Mouse (Mus musculus) liver, embryonic 13.5 days (tissue): ENCODE results near the gene Chrne. TPM values are rescaled to one million over a fixed set of nuclear protein-coding genes. Genes with fewer than 3 reads are reported as not detected.

ENCODE experiments used
- ATAC-seq: fragments of 200-750 bp; cut with Nextera tagmentation; 2 replicates; pipeline ENCODE4 v1.8.0; 2017; ENCODE audit warnings: low read depth, mild to moderate bottlenecking, moderate number of reproducible peaks, moderate library complexity
- DNase-seq: peaks from one replicate; pipeline ENCODE4 v3.0.0; 2022
- H3K27ac ChIP-seq: fragments of 300-500 bp; sonication (generic); 2 replicates; pipeline ENCODE4 v1.5.1; 2015; ENCODE audit warnings: moderate library complexity, mild to moderate bottlenecking, inconsistent platforms
- H3K27me3 ChIP-seq: fragments of 300-500 bp; sonication (generic); 2 replicates; pipeline ENCODE4 v1.6.1; 2015; ENCODE audit warnings: mild to moderate bottlenecking, inconsistent platforms
- H3K36me3 ChIP-seq: fragments of 300-500 bp; sonication (generic); 2 replicates; pipeline ENCODE4 v1.6.1; 2015; ENCODE audit warnings: mild to moderate bottlenecking, inconsistent platforms
- H3K4me1 ChIP-seq: fragments of 300-500 bp; sonication (generic); replicated peaks from 2 replicates; pipeline ENCODE4 v1.6.1; 2015; ENCODE audit warnings: inconsistent platforms
- H3K4me2 ChIP-seq: fragments of 300-500 bp; sonication (generic); 2 replicates; pipeline ENCODE4 v1.6.1; 2015; ENCODE audit warnings: inconsistent platforms, mild to moderate bottlenecking, moderate library complexity
- H3K4me3 ChIP-seq: fragments of 300-500 bp; sonication (generic); replicated peaks from 2 replicates; pipeline ENCODE4 v1.5.1; 2015; ENCODE audit warnings: mild to moderate bottlenecking, inconsistent platforms
- H3K9ac ChIP-seq: fragments of 300-500 bp; sonication (generic); 2 replicates; pipeline ENCODE4 v1.6.1; 2015; ENCODE audit warnings: mild to moderate bottlenecking, inconsistent platforms
- H3K9me3 ChIP-seq: fragments of 300-500 bp; sonication (generic); replicated peaks from 2 replicates; pipeline ENCODE4 v1.6.1; 2016; ENCODE audit warnings: inconsistent platforms
- WGBS: fragments of 180-500 bp; shearing (Covaris S2); methylation state at CpG from one replicate; pipeline ENCODE4 v1.1.7; 2015; ENCODE audit not compliant: insufficient replicate concordance; 5-methylcytosine and 5-hydroxymethylcytosine counted together
- polyA plus RNA-seq: library from polyadenylated mRNA; unstranded; fragments of >200 nt; fragmentation: Nextera tagmentation; extraction: Ambion mirVana; gene quantifications from 2 replicates; pipeline ENCODE4 v1.2.1, GENCODE M21; 2015

Gene Chrne
- polyA plus RNA-seq, 1 experiment from 2014 or later = not detected

DNA sequence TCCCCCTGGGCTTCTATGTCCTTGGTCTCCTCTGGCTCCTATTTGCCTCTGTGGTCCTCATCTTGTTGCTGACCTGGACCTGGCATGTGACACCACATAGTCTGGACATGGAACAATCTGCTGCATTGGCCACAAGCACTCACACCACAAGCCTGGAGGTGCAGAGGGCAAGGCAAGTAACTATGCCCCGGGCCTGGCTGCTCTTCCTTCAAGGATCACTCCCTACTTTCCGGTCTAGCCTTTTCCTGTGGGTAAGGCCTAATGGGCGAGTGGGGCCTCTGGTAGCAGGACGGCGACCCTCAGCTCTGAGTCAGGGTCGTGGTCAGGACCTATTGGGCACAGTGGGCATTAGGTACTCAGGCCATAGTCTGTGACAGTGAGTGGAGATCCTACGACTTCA, 22.2 kb upstream of the Chrne start:
- no peak overlapping the region; the same call in 1 of the 2 replicates for H3K4me3 ChIP-seq
- DNase-seq (no peak), ATAC-seq (no peak)
- H3K9ac ChIP-seq = 0 out of 2 replicates have a peak overlapping the region, but pooled peaks have one; percentile 7
- peaks cover 19% of the 10 kb centered on the region for H3K36me3 ChIP-seq
- H3K4me1 ChIP-seq = peaks cover 73% of the 10 kb centered on the region
- WGBS = 59% methylated on average over 7 of the region's 7 CpGs
- no peaks in the 10 kb centered on the region for H3K9me3 ChIP-seq
- no peak overlapping the region for H3K4me2 ChIP-seq
- H3K27me3 ChIP-seq = no peaks in the 10 kb centered on the region
- H3K27ac ChIP-seq = peak overlapping the region; percentile 37

DNA sequence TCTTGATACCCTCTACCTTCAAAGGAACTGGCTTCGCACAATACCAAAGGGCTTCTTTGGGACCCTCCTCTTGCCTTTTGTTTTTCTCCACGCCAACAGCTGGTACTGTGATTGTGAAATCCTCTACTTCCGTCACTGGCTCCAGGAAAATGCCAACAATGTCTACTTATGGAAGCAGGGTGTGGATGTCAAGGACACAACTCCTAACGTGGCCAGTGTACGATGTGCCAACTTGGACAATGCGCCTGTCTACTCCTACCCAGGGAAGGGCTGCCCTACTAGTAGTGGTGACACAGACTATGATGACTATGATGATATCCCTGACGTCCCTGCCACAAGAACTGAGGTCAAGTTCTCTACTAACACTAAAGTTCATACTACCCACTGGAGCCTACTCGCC, 21.0 kb upstream of the Chrne start:
- Histone ChIP-seq H3K4me2 (peak overlapping the region; percentile 65), H3K9ac (peak overlapping the region; percentile 67), H3K4me3 (peak overlapping the region; percentile 39; the same call in 1 of the 2 replicates), H3K27me3 (no peaks in the 10 kb centered on the region), H3K27ac (peak overlapping the region; percentile 89; the same call in 1 of the 2 replicates), H3K36me3 (peaks cover 11% of the 10 kb centered on the region), H3K9me3 (no peaks in the 10 kb centered on the region), H3K4me1 (peaks cover 60% of the 10 kb centered on the region)
- ATAC-seq (no peak), DNase-seq (no peak)
- WGBS = 69% methylated on average over 8 of the region's 8 CpGs

DNA sequence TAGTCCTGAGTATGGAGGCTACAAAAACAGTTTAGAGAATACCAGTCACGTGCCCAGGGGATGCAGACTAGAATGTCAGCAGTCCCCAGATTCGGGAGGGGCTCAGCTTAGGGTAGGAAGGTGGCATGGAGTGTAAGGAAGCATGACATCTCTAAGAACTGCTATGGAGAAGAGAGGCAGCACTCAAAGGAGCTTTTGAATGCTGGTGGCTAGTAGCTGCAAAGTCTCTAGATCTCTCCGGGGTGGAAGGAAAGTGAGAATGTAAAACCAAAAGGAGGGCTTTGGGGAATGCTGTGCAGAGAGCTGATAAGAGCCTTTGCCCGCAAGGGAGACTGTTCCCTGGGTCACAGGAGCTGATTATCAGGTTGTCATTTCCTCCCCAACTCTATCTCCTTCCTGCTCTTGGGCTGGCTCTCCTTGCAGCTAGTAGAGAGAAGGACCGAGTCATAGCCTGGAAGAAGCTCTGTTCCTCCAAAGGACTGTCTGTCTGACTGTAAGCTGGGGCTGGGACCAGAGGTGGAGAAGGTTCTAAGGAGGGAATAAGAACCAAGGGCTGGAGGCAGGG, 19.8 kb upstream of the Chrne start, which contains the start of gene Gp1ba:
Gene Gp1ba, plus strand, starts transcription at position 409 of the 565 bp plus-strand sequence.
- peak within 1 kb of the TSS; percentile 65 for H3K4me2 ChIP-seq
- H3K4me3 ChIP-seq = peak within 1 kb of the TSS; percentile 39
- peak; percentile 68 for DNase-seq
- WGBS = 4% methylated on average over 5 of the region's 5 CpGs
- H3K27me3 ChIP-seq = no peaks in the 10 kb centered on the region
- H3K36me3 ChIP-seq = no peaks in the 10 kb centered on the region
- H3K27ac ChIP-seq = peak within 1 kb of the TSS; percentile 89
- peaks cover 57% of the 10 kb centered on the region for H3K4me1 ChIP-seq
- no peaks in the 10 kb centered on the region for H3K9me3 ChIP-seq
- peak; percentile 94 for ATAC-seq
- H3K9ac ChIP-seq = peak within 1 kb of the TSS; percentile 67

DNA sequence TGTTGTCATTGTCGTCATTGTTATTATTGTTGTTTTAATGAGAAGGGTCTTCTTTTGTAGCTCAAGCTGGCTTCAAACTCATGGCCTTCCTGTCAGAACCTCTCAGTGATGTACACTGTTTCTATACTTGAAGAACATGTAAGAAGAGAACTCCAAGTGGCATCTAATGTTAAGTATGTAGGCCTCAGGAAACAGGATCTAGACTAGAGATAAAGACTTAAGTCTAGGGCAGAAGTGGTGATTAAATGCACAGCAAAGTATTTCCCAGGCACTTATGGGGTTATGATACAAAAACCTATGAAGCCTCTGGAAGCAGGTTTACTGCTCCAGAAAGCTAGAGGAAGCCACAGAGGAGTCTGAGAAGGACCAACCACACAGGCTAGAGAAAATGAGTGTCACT, 19.3 kb upstream of the Chrne start:
- H3K9ac ChIP-seq = peak overlapping the region; percentile 67
- peak overlapping the region; percentile 39 for H3K4me3 ChIP-seq
- no peak for DNase-seq
- peak overlapping the region; percentile 89 for H3K27ac ChIP-seq
- no peaks in the 10 kb centered on the region for H3K27me3 ChIP-seq
- H3K9me3 ChIP-seq = no peaks in the 10 kb centered on the region
- peaks cover 57% of the 10 kb centered on the region for H3K4me1 ChIP-seq
- H3K4me2 ChIP-seq = peak overlapping the region; percentile 65
- ATAC-seq = peak; percentile 13; the same call in 1 of the 2 replicates
- no peaks in the 10 kb centered on the region for H3K36me3 ChIP-seq
- WGBS = 31% methylated on average over 1 of the region's 1 CpGs

DNA sequence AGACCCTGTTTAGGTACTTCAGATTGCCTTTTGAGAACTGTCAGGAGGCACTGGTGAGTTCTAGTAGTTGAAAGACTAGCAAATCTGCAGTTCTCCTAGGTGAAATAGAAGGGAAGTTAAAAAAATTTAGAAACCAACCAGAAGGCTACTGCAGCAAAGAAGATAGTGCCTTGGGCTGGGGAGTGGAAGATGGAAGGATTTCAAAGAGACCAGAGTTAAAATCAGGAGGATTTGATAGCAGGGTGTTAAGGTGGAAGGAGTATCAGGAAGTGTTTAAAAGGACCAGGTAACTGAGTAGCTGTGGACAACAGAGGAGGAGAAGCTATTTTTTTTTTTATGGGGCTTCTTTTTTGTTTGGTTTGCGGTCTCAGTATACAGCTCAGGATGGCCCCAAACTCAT, 18.7 kb upstream of the Chrne start:
- ATAC-seq = no peak
- H3K4me1 ChIP-seq = peaks cover 57% of the 10 kb centered on the region

GRCm38 (mm10) chr11:70635601-70636000, 16.6 kb upstream of the Chrne start:
- peaks cover 47% of the 10 kb centered on the region for H3K4me1 ChIP-seq
- H3K36me3 ChIP-seq = no peaks in the 10 kb centered on the region
- ATAC-seq = no peak
- no peak for DNase-seq
- H3K9me3 ChIP-seq = no peaks in the 10 kb centered on the region
- no peak overlapping the region for H3K4me3 ChIP-seq
- WGBS = 69% methylated on average over 4 of the region's 4 CpGs
- no peak overlapping the region for H3K9ac ChIP-seq
- H3K27ac ChIP-seq = no peak overlapping the region; the same call in 1 of the 2 replicates
- H3K27me3 ChIP-seq = no peaks in the 10 kb centered on the region
- no peak overlapping the region for H3K4me2 ChIP-seq

More for the DNA sequence above, 18.7 kb upstream of the Chrne start:
- H3K27ac ChIP-seq = peak overlapping the region; percentile 89
- H3K36me3 ChIP-seq = no peaks in the 10 kb centered on the region
- H3K4me3 ChIP-seq = no peak overlapping the region
- H3K9ac ChIP-seq = peak overlapping the region; percentile 67
- WGBS = 70% methylated on average over 1 of the region's 1 CpGs
- no peak for DNase-seq
- no peaks in the 10 kb centered on the region for H3K9me3 ChIP-seq
- H3K4me2 ChIP-seq = peak overlapping the region; percentile 65; the same call in 1 of the 2 replicates
- no peaks in the 10 kb centered on the region for H3K27me3 ChIP-seq

DNA sequence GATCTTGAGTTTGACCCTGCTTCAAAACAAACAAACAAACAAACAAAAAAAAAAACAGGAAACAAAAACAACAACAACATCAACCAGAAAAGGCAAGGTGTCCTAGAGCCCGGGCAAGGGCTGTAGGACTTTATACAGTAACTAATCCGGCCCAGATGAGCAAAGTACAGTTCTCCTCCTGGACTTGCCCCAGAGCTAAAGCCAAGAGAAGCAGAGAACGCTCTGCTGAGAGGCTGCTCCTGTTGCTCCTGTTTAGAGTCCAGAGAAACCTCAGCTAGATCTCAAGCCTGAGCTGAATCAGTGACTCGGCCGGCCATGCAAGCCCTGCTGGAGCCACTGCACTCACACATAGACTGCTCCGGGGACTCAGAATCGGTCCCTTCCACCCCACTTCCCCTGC, 11.1 kb upstream of the Chrne start:
- ATAC-seq (0 out of 2 replicates have a peak, but pooled peaks have one; percentile 42), DNase-seq (no peak)
- Histone ChIP-seq H3K9me3 (no peaks in the 10 kb centered on the region), H3K4me3 (no peak overlapping the region), H3K27ac (peak overlapping the region; percentile 63), H3K36me3 (no peaks in the 10 kb centered on the region), H3K27me3 (no peaks in the 10 kb centered on the region), H3K4me1 (peaks cover 13% of the 10 kb centered on the region), H3K9ac (peak overlapping the region; percentile 47), H3K4me2 (no peak overlapping the region; the same call in 1 of the 2 replicates)
- WGBS = 29% methylated on average over 7 of the region's 7 CpGs

GRCm38 (mm10) chr11:70629557-70629956, 10.5 kb upstream of the Chrne start:
- H3K4me2 ChIP-seq = no peak overlapping the region
- WGBS = 26% methylated on average over 5 of the region's 5 CpGs
- no peaks in the 10 kb centered on the region for H3K9me3 ChIP-seq
- no peaks in the 10 kb centered on the region for H3K36me3 ChIP-seq
- H3K27me3 ChIP-seq = no peaks in the 10 kb centered on the region
- no peak for DNase-seq
- H3K4me3 ChIP-seq = no peak overlapping the region
- no peak overlapping the region for H3K27ac ChIP-seq
- ATAC-seq = no peak
- no peak overlapping the region for H3K9ac ChIP-seq
- peaks cover 13% of the 10 kb centered on the region for H3K4me1 ChIP-seq

DNA sequence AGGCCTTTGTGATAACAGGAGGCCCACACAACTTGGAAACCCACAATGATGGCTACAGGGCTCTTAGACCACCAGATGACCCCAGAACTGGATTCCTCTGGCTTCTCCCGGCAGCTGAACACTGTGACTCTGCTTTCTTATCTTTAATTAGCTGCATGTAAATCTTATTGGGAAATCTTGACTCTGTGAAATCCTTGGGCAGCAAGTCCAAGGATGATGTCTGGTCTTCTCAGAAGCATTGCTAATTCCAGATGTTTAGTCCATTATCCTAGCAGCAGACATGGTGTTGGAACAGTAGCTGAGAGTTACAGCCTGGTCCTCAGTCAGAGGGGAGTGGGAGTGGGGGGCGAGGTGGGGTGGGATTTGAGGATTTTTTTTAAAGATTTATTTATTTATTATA, 9.4 kb upstream of the Chrne start:
- Histone ChIP-seq H3K9me3 (no peaks in the 10 kb centered on the region), H3K27ac (no peak overlapping the region), H3K9ac (no peak overlapping the region), H3K4me3 (no peak overlapping the region), H3K36me3 (no peaks in the 10 kb centered on the region), H3K4me2 (no peak overlapping the region), H3K27me3 (no peaks in the 10 kb centered on the region), H3K4me1 (peaks cover 13% of the 10 kb centered on the region)
- DNase-seq (no peak), ATAC-seq (no peak)
- 26% methylated on average over 2 of the region's 2 CpGs for WGBS

- H3K36me3 ChIP-seq = no peaks in the 10 kb centered on the region
- ATAC-seq (no peak), DNase-seq (no peak)
- WGBS = 47% methylated on average over 4 of the region's 4 CpGs
- H3K9ac ChIP-seq = no peak overlapping the region
- H3K27ac ChIP-seq = no peak overlapping the region
- H3K4me1 ChIP-seq = peaks cover 24% of the 10 kb centered on the region
- no peak overlapping the region for H3K4me2 ChIP-seq
- no peak overlapping the region for H3K4me3 ChIP-seq
- H3K9me3 ChIP-seq = no peaks in the 10 kb centered on the region
- H3K27me3 ChIP-seq = no peaks in the 10 kb centered on the region
Observed at GRCm38 (mm10) chr11:70626877-70627276, 7.9 kb upstream of the Chrne start.

DNA sequence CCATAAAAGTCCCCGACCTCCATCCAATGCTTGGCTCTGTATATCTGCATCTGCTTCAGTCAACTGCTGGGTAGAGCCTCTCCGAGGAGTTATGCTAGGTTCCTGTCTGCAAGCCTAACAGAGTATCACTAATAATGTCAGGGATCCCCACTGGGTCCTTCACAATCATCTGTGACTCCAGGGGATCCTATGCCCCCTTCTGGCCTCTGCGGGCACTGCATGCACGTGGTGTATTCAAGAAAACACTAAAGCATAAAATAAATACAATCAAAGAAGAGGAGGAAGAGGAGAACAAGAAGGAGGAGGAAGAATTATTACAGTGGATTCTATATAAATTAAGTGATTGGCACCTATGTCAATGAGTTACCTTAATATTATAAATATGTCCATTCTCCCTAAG, 6.5 kb upstream of the Chrne start:
- Histone ChIP-seq H3K36me3 (no peaks in the 10 kb centered on the region), H3K4me3 (no peak overlapping the region), H3K9me3 (no peaks in the 10 kb centered on the region), H3K4me2 (no peak overlapping the region), H3K27me3 (no peaks in the 10 kb centered on the region), H3K9ac (no peak overlapping the region), H3K27ac (no peak overlapping the region), H3K4me1 (peaks cover 24% of the 10 kb centered on the region)
- no peak for ATAC-seq
- DNase-seq = peak; percentile 53
- WGBS = 28% methylated on average over 4 of the region's 4 CpGs
